Mouse (Mus musculus) intestine, postnatal 0 days (tissue): ENCODE results near the gene Ssbp3. TPM values are rescaled to one million over a fixed set of nuclear protein-coding genes. Genes with fewer than 3 reads are reported as not detected.
A peak's percentile ranks its signal among the peaks of the same experiment; 100 is the strongest.

Source experiments
- ATAC-seq: fragments of 200-750 bp; cut with Nextera tagmentation; 2 replicates; pipeline ENCODE4 v1.8.0; 2017; ENCODE audit warnings: mild to moderate bottlenecking, moderate TSS enrichment, moderate library complexity
- H3K27ac ChIP-seq: fragments of 300-500 bp; sonication (generic); 2 replicates; pipeline ENCODE4 v1.5.1; 2014; ENCODE audit warnings: mild to moderate bottlenecking, low read depth, low read length, moderate library complexity
- H3K27me3 ChIP-seq: fragments of 300-500 bp; sonication (generic); replicated peaks from 2 replicates; pipeline ENCODE4 v1.6.1; 2014; ENCODE audit warnings: low read length, mixed read lengths; ENCODE audit not compliant: control insufficient read depth, insufficient read depth
- H3K36me3 ChIP-seq: fragments of 300-500 bp; sonication (generic); 2 replicates; pipeline ENCODE4 v1.6.1; 2014; ENCODE audit warnings: mild to moderate bottlenecking, moderate library complexity; ENCODE audit not compliant: control insufficient read depth, insufficient read depth
- H3K4me1 ChIP-seq: fragments of 300-500 bp; sonication (generic); replicated peaks from 2 replicates; pipeline ENCODE4 v1.6.1; 2014; ENCODE audit warnings: antibody characterized with exemption, low read length, mixed read lengths; ENCODE audit not compliant: control insufficient read depth, insufficient read depth
- H3K4me2 ChIP-seq: fragments of 300-500 bp; sonication (generic); replicated peaks from 2 replicates; pipeline ENCODE4 v1.6.1; 2014; ENCODE audit warnings: low read depth, mild to moderate bottlenecking, moderate library complexity
- H3K4me3 ChIP-seq: fragments of 300-500 bp; sonication (generic); 2 replicates; pipeline ENCODE4 v1.5.1; 2014; ENCODE audit warnings: low read depth, low read length
- H3K9ac ChIP-seq: fragments of 300-500 bp; sonication (generic); 2 replicates; pipeline ENCODE4 v1.6.1; 2014; ENCODE audit warnings: mild to moderate bottlenecking, low read depth, low read length
- H3K9me3 ChIP-seq: fragments of 300-500 bp; sonication (generic); 2 replicates; pipeline ENCODE4 v1.6.1; 2016; ENCODE audit warnings: mixed run types; ENCODE audit not compliant: control insufficient read depth
- CTCF ChIP-seq: sonication (generic); IDR thresholded peaks from 2 replicates; pipeline ENCODE4 v1.5.1; 2016; ENCODE audit warnings: low read depth, mild to moderate bottlenecking, control low read depth, antibody characterized with exemption, moderate library complexity
- WGBS: fragments of 180-500 bp; shearing (Covaris S2); extraction: QIAGEN DNeasy Blood & Tissue Kit; methylation state at CpG from one replicate; pipeline ENCODE4 v1.1.7; 2014; 5-methylcytosine and 5-hydroxymethylcytosine counted together
- polyA plus RNA-seq: library from polyadenylated mRNA; unstranded; fragments of >200 nt; fragmentation: Nextera tagmentation; extraction: Ambion mirVana; gene quantifications from 2 replicates; pipeline ENCODE4 v1.2.1, GENCODE M21; 2015

Gene Ssbp3
- polyA plus RNA-seq, 1 experiment from 2014 or later: 45.2 TPM

GRCm38 (mm10) chr4:106980669-106981068, 70.2 kb downstream of the Ssbp3 start:
- Histone ChIP-seq H3K36me3 (no peaks in the 10 kb centered on the region), H3K27ac (peak overlapping the region; percentile 90), H3K4me2 (0 out of 2 replicates have a peak overlapping the region, but pooled peaks have one; percentile 9), H3K4me3 (no peak overlapping the region), H3K9me3 (no peaks in the 10 kb centered on the region), H3K9ac (0 out of 2 replicates have a peak overlapping the region, but pooled peaks have one; percentile 26), H3K4me1 (peaks cover 35% of the 10 kb centered on the region), H3K27me3 (no peaks in the 10 kb centered on the region)
- WGBS: 23% methylated on average over 7 of the region's 7 CpGs
- no peak for ATAC-seq
- TF ChIP-seq CTCF: 0 out of 2 replicates have a peak, but pooled peaks have one; percentile 17

- Histone ChIP-seq H3K4me2 (no peak overlapping the region), H3K4me3 (no peak overlapping the region), H3K4me1 (peaks cover 41% of the 10 kb centered on the region), H3K27me3 (no peaks in the 10 kb centered on the region), H3K9me3 (no peaks in the 10 kb centered on the region), H3K9ac (no peak overlapping the region), H3K36me3 (no peaks in the 10 kb centered on the region), H3K27ac (peak overlapping the region; percentile 90)
- no peak for TF ChIP-seq CTCF
- peak; percentile 78 for ATAC-seq
- WGBS: 38% methylated on average over 7 of the region's 7 CpGs
Measured at GRCm38 (mm10) chr4:106981385-106982103, 71.0 kb downstream of the Ssbp3 start.

DNA sequence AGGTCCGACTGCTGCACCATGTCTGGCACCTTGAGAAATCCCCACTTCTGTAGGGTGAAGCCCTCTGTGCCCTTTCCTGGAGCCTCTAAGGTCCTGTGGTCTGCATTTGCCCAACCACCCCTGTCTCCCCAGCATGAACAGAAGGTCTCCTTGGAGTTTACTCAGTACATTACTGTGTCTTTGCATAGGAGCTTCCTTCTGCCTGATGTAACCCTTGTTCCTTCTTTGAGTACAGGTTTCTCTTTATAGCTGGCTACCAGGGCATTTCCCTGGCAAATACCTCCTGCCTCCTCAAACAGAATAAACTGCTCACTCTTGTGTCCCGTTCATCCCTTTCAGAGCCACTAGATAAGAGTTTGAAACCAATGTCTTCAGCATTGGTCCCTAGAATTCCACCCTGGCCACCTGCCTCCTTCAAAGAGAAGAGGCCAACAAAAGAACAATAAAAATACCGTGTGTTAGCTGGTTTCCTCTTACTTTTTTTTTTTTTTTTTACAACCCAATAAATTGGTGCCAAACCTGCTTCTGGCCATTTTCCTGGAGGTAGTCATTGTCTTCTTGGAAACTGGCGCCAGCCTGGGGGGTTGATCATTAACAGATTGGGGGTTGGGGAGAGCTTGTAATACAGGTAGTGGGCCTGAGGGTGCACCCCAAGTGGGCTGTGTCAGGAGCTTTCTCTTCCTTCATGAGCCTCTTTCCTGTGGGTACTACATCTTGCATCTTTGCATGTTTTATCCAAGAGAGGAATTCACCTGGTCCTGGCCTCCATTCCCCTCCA, 72.0 kb downstream of the Ssbp3 start:
- peak; percentile 44 for ATAC-seq
- WGBS: 28% methylated on average over 4 of the region's 4 CpGs
- Histone ChIP-seq H3K27me3 (no peaks in the 10 kb centered on the region), H3K27ac (peak overlapping the region; percentile 90), H3K4me3 (no peak overlapping the region), H3K4me2 (peak overlapping the region; percentile 30), H3K36me3 (no peaks in the 10 kb centered on the region), H3K4me1 (peaks cover 41% of the 10 kb centered on the region), H3K9ac (no peak overlapping the region; the same call in 1 of the 2 replicates), H3K9me3 (no peaks in the 10 kb centered on the region)
- TF ChIP-seq CTCF: no peak

DNA sequence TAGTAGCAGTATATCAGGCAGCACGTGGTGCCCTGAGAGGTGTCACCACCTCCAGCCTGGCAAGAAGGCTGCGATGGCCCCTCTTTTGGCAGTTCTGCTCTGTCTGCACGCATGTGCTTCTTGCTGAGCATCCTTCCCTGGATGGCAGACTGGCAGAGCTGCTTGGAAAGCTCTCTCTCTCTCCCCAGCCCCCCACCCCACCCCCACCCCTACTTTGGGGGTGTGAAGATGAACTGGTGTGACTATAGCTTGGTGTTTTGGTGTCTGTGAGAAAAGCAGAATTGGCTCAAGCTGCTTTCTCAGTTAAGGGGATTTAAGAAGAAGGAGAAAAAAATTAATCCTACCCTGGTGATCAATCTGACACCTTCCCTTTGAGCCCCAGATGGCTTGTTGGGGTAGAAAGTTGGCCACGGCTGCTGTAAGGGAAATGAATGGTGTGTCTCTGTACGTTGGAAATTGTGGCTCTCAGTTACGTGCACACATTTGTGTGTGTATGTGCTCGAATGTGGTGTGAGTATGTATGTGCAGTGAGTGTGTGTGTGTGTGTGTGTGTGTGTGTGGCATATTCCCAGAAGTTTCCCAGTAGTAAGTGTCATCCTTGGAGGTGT, 73.5 kb downstream of the Ssbp3 start:
- no peaks in the 10 kb centered on the region for H3K9me3 ChIP-seq
- no peaks in the 10 kb centered on the region for H3K36me3 ChIP-seq
- peaks cover 41% of the 10 kb centered on the region for H3K4me1 ChIP-seq
- H3K4me3 ChIP-seq: no peak overlapping the region
- TF ChIP-seq CTCF: no peak
- H3K4me2 ChIP-seq: no peak overlapping the region
- H3K9ac ChIP-seq: no peak overlapping the region
- ATAC-seq: no peak
- no peaks in the 10 kb centered on the region for H3K27me3 ChIP-seq
- WGBS: 67% methylated on average over 7 of the region's 7 CpGs
- no peak overlapping the region for H3K27ac ChIP-seq

DNA sequence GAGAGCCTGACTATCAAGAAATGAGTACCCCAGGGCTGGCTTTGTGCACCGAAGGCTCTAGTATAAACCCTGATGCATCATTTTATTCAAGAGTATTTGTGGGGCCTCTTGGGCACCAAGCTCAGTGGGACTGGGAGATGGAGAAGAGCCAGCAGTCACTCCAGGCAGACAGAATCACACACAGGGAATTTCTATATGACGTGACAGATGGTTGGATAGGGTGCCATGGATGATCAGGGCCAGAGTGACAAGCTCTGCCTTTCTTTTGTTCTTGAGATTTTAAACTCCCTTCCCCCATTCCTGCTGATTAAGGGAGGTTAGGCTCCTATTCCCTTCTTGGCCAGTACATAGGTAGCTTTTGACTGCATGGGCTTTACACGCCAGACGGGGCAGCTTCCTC, 74.8 kb downstream of the Ssbp3 start:
- 84% methylated on average over 4 of the region's 4 CpGs for WGBS
- Histone ChIP-seq H3K4me1 (peaks cover 41% of the 10 kb centered on the region), H3K27me3 (no peaks in the 10 kb centered on the region), H3K4me2 (no peak overlapping the region), H3K36me3 (no peaks in the 10 kb centered on the region), H3K27ac (no peak overlapping the region; the same call in 1 of the 2 replicates), H3K9ac (no peak overlapping the region), H3K9me3 (no peaks in the 10 kb centered on the region), H3K4me3 (no peak overlapping the region)
- ATAC-seq: no peak
- TF ChIP-seq CTCF: no peak
